Mouse (Mus musculus): ENCODE measurements around the gene Kcnj15. TPM values are rescaled to one million over a fixed set of nuclear protein-coding genes. Genes with fewer than 3 reads are reported as not detected.

The Kcnj15 gene
- 0.13 and 0.19 TPM in 2 replicates for polyA plus RNA-seq (2015; fragmentation: Nextera tagmentation; extraction: Ambion mirVana)

DNA sequence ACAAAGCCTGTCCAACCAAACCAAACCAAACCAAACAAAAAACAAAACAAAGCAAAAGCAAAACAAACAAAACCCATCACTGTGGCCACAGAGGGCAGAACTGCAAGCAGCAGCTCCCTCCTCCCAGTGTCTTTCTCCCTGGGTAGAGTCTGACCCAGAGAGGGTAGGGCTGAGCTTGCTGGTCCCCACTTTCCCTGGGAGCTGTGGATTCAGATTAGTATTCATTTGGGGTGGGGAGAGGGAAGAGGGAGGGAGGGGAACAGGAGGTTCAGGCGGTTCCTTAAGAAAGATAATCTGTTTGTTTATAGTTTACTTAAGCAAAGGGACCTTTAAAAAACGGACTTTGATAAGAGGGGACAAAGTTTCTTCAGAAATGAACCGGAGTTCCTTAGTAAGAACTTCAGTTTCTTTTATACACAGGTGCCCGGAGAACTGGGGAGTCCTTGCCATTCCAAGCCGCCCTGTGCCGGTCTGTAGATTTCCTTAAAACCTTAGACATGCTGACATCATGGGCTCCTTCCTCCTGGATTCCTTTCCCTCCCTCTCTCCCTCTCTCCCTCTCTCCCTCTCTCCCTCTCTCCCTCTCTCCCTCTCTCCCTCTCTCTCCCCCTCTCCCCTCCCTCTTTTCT lies at the start of gene Kcnj15:
Kcnj15 (plus strand) TSS at position 293 of the 629 bp plus-strand sequence.
- no peak for ATAC-seq (ENCODE audit: low read depth)
- Histone ChIP-seq H3K4me3 (ENCODE audit: low read depth, low read length) (no peak within 1 kb of the TSS), H3K4me1 (ENCODE audit: control insufficient read depth, low read depth, low read length) (no peaks in the 10 kb centered on the region), H3K4me2 (ENCODE audit: low read depth, low read length) (no peak within 1 kb of the TSS), H3K27ac (ENCODE audit: low read length) (no peak within 1 kb of the TSS), H3K9ac (ENCODE audit: low read depth, low read length) (no peak within 1 kb of the TSS), H3K27me3 (ENCODE audit: control insufficient read depth, insufficient read depth, low read depth, low read length) (no peaks in the 10 kb centered on the region; the same call in 1 of the 2 replicates), H3K9me3 (replicated peaks; ENCODE audit: control insufficient read depth, low read length) (no peaks in the 10 kb centered on the region), H3K36me3 (ENCODE audit: control insufficient read depth, insufficient read depth) (no peaks in the 10 kb centered on the region)
- WGBS (ENCODE audit: insufficient replicate concordance): 14% methylated on average over 6 of the region's 6 CpGs

GRCm38 (mm10) chr16:95208243-95208642 lies 49.1 kb upstream of the Kcnj15 start:
- 42% methylated on average over 7 of the region's 7 CpGs for WGBS (ENCODE audit: insufficient replicate concordance)
- ATAC-seq (ENCODE audit: low read depth): no peak

GRCm38 (mm10) chr16:95209011-95209466 lies 48.3 kb upstream of the Kcnj15 start:
- no peaks in the 10 kb centered on the region for H3K9me3 ChIP-seq (replicated peaks; ENCODE audit: control insufficient read depth, low read length)
- H3K27me3 ChIP-seq (ENCODE audit: control insufficient read depth, insufficient read depth, low read depth, low read length): no peaks in the 10 kb centered on the region
- no peak overlapping the region for H3K4me3 ChIP-seq (ENCODE audit: low read depth, low read length)
- H3K4me2 ChIP-seq (ENCODE audit: low read depth, low read length): no peak overlapping the region
- H3K36me3 ChIP-seq (ENCODE audit: control insufficient read depth, insufficient read depth): no peaks in the 10 kb centered on the region
- 25% methylated on average over 1 of the region's 1 CpGs for WGBS (ENCODE audit: insufficient replicate concordance)
- no peak for ATAC-seq (ENCODE audit: low read depth)
- H3K9ac ChIP-seq (ENCODE audit: low read depth, low read length): no peak overlapping the region
- no peaks in the 10 kb centered on the region for H3K4me1 ChIP-seq (ENCODE audit: control insufficient read depth, low read depth, low read length)
- H3K27ac ChIP-seq (ENCODE audit: low read length): no peak overlapping the region

More at GRCm38 (mm10) chr16:95208243-95208642, 49.1 kb upstream of the Kcnj15 start:
- Histone ChIP-seq H3K27me3 (ENCODE audit: control insufficient read depth, insufficient read depth, low read depth, low read length) (no peaks in the 10 kb centered on the region), H3K9ac (ENCODE audit: low read depth, low read length) (no peak overlapping the region), H3K36me3 (ENCODE audit: control insufficient read depth, insufficient read depth) (no peaks in the 10 kb centered on the region), H3K9me3 (replicated peaks; ENCODE audit: control insufficient read depth, low read length) (no peaks in the 10 kb centered on the region), H3K4me1 (ENCODE audit: control insufficient read depth, low read depth, low read length) (no peaks in the 10 kb centered on the region), H3K4me2 (ENCODE audit: low read depth, low read length) (no peak overlapping the region), H3K27ac (ENCODE audit: low read length) (no peak overlapping the region), H3K4me3 (ENCODE audit: low read depth, low read length) (no peak overlapping the region)

DNA sequence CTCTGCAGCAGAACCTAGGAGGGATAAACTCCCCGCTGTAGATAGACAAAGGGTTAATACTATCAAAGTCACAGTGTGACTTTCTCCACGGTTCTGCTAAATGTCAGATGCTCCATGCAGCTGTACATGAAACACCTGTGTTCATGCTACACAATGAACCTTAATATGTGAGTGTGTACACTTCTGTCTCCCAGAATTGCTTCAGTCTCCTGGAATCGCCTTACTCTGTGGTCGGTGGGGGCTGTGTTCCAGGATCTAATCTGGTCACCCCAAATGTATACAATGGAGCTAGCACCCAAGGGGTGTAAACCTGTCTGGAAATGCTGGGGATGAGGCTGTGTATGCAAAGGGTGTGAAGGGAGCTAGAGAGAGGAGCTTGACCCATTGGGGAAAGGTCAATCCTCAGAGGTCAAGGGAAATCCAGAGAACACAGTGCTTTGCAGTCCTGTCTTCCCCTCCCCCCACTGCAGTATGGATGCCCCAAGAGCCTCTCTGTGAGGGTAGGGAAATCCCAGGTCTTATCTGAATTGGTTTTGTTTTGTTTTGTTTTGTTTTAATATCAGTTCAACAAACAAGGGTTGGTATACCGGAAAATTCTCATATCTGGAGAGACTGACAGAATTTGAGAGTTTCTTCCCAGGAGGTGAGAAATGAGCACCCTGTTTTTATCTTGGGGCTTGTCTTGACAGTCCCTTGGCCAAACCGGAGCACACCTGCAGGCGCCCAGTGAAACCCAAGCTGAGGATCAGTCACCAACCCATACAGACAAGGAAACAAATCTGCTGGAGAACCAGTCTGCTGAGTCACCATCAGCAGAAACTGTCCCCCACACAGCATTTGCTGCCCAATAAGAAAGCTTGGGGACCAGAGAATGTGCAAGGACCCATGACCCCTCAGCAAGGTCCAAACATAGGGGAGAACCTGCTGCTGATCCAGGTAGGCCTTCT lies 42.8 kb upstream of the Kcnj15 start:
- Histone ChIP-seq H3K9ac (ENCODE audit: low read depth, low read length) (no peak overlapping the region), H3K27me3 (ENCODE audit: control insufficient read depth, insufficient read depth, low read depth, low read length) (no peaks in the 10 kb centered on the region), H3K4me2 (ENCODE audit: low read depth, low read length) (no peak overlapping the region), H3K9me3 (replicated peaks; ENCODE audit: control insufficient read depth, low read length) (no peaks in the 10 kb centered on the region), H3K4me1 (ENCODE audit: control insufficient read depth, low read depth, low read length) (no peaks in the 10 kb centered on the region), H3K36me3 (ENCODE audit: control insufficient read depth, insufficient read depth) (no peaks in the 10 kb centered on the region), H3K27ac (ENCODE audit: low read length) (no peak overlapping the region), H3K4me3 (ENCODE audit: low read depth, low read length) (no peak overlapping the region)
- ATAC-seq (ENCODE audit: low read depth): no peak
- 50% methylated on average over 7 of the region's 7 CpGs for WGBS (ENCODE audit: insufficient replicate concordance)

DNA sequence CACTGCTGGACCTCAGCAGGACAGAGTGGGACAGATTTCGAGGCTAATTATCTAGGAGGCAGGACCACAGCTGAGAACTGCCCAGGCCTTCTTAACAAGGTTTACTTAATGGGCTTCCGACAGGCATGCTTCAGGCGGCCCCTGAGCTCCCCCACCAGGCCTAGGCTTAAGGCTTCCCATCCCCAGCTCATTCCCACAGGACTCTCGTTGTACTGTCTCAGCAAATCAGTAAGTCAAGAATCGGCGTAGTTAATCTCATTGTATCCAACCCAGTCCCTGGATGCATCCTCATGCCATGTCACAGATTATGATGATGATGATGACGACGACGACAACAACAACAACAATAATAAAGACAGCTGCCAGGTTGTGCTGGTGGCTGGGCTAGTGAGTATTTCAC lies 41.6 kb upstream of the Kcnj15 start:
- Histone ChIP-seq H3K36me3 (ENCODE audit: control insufficient read depth, insufficient read depth) (no peaks in the 10 kb centered on the region), H3K9ac (ENCODE audit: low read depth, low read length) (no peak overlapping the region), H3K4me1 (ENCODE audit: control insufficient read depth, low read depth, low read length) (no peaks in the 10 kb centered on the region), H3K27ac (ENCODE audit: low read length) (no peak overlapping the region), H3K9me3 (replicated peaks; ENCODE audit: control insufficient read depth, low read length) (no peaks in the 10 kb centered on the region), H3K4me3 (ENCODE audit: low read depth, low read length) (no peak overlapping the region), H3K4me2 (ENCODE audit: low read depth, low read length) (no peak overlapping the region), H3K27me3 (ENCODE audit: control insufficient read depth, insufficient read depth, low read depth, low read length) (no peaks in the 10 kb centered on the region)
- WGBS (ENCODE audit: insufficient replicate concordance): 63% methylated on average over 9 of the region's 9 CpGs
- no peak for ATAC-seq (ENCODE audit: low read depth)

DNA sequence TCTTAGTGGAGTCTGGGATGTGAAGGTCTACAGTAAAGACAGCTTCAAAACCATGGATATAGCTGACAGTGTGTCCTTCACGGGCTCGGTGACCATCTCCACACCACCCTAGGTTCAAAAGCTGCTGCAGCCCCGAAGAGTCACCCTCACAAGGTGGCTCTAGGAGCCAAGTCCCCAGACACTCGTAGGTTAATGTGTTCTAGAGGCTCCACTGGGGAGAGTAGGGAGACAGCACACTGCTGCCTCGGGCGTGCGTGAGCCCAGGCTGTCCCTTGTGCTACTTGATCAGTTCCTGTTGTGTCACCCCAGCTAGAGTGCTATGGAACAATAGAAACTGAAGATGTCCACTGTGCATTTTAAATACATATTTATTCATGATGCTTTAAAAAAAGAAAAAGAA lies 41.0 kb upstream of the Kcnj15 start:
- Histone ChIP-seq H3K36me3 (ENCODE audit: control insufficient read depth, insufficient read depth) (no peaks in the 10 kb centered on the region), H3K27me3 (ENCODE audit: control insufficient read depth, insufficient read depth, low read depth, low read length) (no peaks in the 10 kb centered on the region), H3K4me1 (ENCODE audit: control insufficient read depth, low read depth, low read length) (no peaks in the 10 kb centered on the region), H3K27ac (ENCODE audit: low read length) (no peak overlapping the region), H3K9me3 (replicated peaks; ENCODE audit: control insufficient read depth, low read length) (no peaks in the 10 kb centered on the region), H3K4me3 (ENCODE audit: low read depth, low read length) (no peak overlapping the region), H3K9ac (ENCODE audit: low read depth, low read length) (no peak overlapping the region), H3K4me2 (ENCODE audit: low read depth, low read length) (no peak overlapping the region)
- WGBS (ENCODE audit: insufficient replicate concordance): 72% methylated on average over 7 of the region's 7 CpGs
- ATAC-seq (ENCODE audit: low read depth): no peak

GRCm38 (mm10) chr16:95216824-95217223 lies 40.5 kb upstream of the Kcnj15 start:
- 55% methylated on average over 5 of the region's 5 CpGs for WGBS (ENCODE audit: insufficient replicate concordance)
- H3K9me3 ChIP-seq (replicated peaks; ENCODE audit: control insufficient read depth, low read length): no peaks in the 10 kb centered on the region
- no peak for ATAC-seq (ENCODE audit: low read depth)
- no peak overlapping the region for H3K4me3 ChIP-seq (ENCODE audit: low read depth, low read length)
- H3K27ac ChIP-seq (ENCODE audit: low read length): no peak overlapping the region
- no peak overlapping the region for H3K4me2 ChIP-seq (ENCODE audit: low read depth, low read length)
- H3K27me3 ChIP-seq (ENCODE audit: control insufficient read depth, insufficient read depth, low read depth, low read length): no peaks in the 10 kb centered on the region
- no peaks in the 10 kb centered on the region for H3K4me1 ChIP-seq (ENCODE audit: control insufficient read depth, low read depth, low read length)
- H3K9ac ChIP-seq (ENCODE audit: low read depth, low read length): no peak overlapping the region
- no peaks in the 10 kb centered on the region for H3K36me3 ChIP-seq (ENCODE audit: control insufficient read depth, insufficient read depth)

GRCm38 (mm10) chr16:95218783-95219182 lies 38.6 kb upstream of the Kcnj15 start:
- WGBS (ENCODE audit: insufficient replicate concordance): 35% methylated on average over 5 of the region's 5 CpGs
- ATAC-seq (ENCODE audit: low read depth): no peak
- Histone ChIP-seq H3K4me2 (ENCODE audit: low read depth, low read length) (no peak overlapping the region), H3K9me3 (replicated peaks; ENCODE audit: control insufficient read depth, low read length) (no peaks in the 10 kb centered on the region), H3K9ac (ENCODE audit: low read depth, low read length) (no peak overlapping the region), H3K27me3 (ENCODE audit: control insufficient read depth, insufficient read depth, low read depth, low read length) (no peaks in the 10 kb centered on the region), H3K4me3 (ENCODE audit: low read depth, low read length) (no peak overlapping the region), H3K27ac (ENCODE audit: low read length) (no peak overlapping the region), H3K36me3 (ENCODE audit: control insufficient read depth, insufficient read depth) (no peaks in the 10 kb centered on the region), H3K4me1 (ENCODE audit: control insufficient read depth, low read depth, low read length) (no peaks in the 10 kb centered on the region)

DNA sequence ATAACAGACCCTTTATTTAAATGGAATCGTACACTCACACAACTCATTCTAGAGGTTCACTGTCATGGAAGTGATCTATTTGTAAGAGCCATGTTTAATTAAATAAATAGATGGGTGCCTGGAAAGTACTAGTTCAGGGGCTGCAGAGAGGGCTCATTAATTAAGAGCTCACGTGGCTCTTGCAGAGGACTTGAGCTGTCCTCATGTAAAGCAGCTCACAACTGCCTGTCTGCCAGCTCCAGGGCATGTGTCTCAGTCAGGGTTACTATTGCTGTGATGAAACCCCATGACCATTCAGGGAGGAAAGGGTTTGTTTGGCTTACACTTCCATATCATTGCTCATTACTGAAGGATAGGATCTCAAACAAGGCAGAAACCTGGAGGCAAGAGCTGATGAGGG lies 37.9 kb upstream of the Kcnj15 start:
- no peaks in the 10 kb centered on the region for H3K36me3 ChIP-seq (ENCODE audit: control insufficient read depth, insufficient read depth)
- H3K4me2 ChIP-seq (ENCODE audit: low read depth, low read length): no peak overlapping the region
- 62% methylated on average over 2 of the region's 2 CpGs for WGBS (ENCODE audit: insufficient replicate concordance)
- H3K9me3 ChIP-seq (replicated peaks; ENCODE audit: control insufficient read depth, low read length): no peaks in the 10 kb centered on the region
- H3K27ac ChIP-seq (ENCODE audit: low read length): no peak overlapping the region
- ATAC-seq (ENCODE audit: low read depth): no peak
- H3K27me3 ChIP-seq (ENCODE audit: control insufficient read depth, insufficient read depth, low read depth, low read length): no peaks in the 10 kb centered on the region
- H3K4me3 ChIP-seq (ENCODE audit: low read depth, low read length): no peak overlapping the region
- no peak overlapping the region for H3K9ac ChIP-seq (ENCODE audit: low read depth, low read length)
- no peaks in the 10 kb centered on the region for H3K4me1 ChIP-seq (ENCODE audit: control insufficient read depth, low read depth, low read length)
